Mouse (Mus musculus): ENCODE measurements around the gene Smim17.
A peak's percentile ranks its signal among the peaks of the same experiment; 100 is the strongest.
"Not testable (repeated sequence)": the region's sequence is repeated elsewhere in the genome, so short reads cannot be mapped to it uniquely, and the experiment has no call there.

Gene Smim17

DNA sequence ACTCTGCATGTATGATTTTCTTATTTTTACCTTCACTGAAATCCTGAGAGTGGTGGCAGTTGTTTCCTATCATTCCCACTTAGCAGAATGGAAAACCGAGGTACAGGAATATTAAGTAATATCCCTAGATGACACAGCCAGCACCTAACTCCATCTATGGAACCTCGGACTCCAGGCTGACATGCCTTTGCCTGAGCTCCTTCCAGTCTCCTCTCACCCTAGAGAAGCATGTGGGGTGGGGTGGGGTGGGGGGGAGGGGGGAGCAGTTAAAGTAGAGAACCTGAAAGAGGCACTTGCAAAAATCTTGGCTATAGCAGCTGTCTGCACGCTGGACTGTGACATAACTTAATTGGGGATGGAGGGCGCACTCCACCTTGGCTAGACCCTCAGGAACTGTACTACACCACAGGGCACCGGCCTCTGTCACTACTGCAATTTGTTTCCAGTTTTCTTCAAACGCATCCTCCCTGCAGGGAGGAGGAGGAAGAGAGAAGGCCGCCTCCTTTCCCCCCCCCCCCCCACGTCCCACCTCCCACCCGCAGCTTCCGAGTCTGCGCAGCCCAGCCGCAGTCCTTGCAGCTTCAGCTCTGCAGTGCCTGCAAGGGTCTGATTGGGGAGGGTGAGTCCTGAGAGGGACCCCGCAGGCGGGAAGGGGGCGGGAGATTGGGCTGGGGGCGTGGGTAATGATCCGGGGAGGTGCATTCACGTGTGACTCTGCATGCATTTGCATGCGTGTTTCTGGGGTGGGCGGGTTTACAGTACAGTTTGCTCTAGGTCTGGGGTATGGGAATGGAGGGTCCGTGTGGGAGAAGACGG lies 16.3 kb downstream of the Smim17 start:
- DNase-seq (ENCODE audit: low spot score in 2 of 2) = no peak

DNA sequence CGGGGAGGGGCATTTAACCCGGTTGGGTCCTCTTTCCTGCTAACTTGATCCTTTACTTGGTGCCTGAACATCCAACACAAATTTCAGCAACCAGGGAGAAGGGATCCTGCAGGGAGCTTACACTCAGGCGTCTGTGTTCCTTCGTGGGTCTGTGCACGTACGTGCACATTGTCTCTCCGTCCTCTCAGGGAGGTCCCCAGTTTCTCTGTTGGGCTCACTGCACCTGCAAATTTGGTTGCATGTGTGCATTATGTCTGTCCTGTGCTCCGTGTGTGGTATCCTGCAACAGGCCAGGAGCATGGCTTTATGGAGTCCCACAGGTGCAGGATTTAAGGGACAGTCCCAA lies 16.9 kb downstream of the Smim17 start:
- no peak for DNase-seq (ENCODE audit: low spot score in 2 of 2)

DNA sequence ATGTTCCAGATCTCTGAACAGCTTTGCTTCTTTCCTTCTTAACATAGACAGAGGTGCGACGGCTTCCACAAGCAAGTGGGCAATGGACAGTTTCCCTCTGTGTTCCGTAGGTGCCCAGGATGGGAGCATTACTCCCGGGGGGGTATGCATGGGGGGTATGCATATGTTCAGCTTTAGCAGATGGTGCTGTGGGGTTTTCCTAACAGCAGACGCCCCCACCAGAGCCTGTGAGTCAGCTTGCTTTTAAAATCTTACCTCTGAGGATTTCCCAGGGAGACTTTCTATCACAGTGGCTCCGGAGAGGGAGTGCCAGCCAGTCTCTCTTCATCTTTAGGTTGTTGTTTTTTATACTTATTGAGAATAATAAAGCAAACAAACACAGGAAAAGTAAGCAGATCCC lies 21.4 kb downstream of the Smim17 start:
- no peak for DNase-seq (ENCODE audit: low spot score in 2 of 2)

DNA sequence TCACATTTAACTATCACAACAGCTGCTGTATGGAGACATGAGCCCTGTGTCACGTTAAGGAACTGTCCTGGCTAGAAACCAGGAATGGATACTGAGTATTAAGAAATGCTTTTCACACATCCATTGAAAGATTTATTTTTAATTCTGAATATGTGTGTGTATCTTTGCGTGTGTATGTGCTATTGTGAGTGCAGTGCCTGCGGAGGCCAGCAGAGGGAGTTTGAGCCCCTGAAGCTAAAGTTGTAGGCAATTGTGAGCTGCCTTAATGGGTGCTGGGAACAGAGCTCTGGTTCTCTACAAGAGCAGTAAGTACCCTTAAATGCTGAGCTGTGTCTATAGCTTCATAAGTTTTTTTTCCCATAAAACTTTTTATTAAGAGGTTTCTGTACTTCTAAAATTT lies 30.9 kb downstream of the Smim17 start:
- no peak for DNase-seq (ENCODE audit: low spot score in 2 of 2)

DNA sequence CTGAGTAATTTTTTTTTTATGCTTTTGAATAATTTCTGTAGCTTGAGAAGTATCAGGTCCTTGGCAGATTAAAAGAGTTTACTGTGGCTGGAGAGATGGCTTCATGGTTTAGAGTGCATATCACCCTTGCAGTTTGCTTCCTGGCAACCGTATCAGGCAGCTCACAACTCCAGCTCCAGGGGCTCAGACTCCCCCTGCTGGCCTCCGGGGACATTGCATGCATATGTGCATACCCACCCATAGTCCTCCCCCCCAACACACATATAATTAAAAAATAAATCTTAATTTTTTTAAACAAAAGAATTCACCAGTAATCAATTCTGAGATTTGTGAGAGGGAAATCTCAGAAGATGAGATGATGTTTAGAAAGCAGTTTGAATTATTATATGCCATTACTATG lies 31.8 kb downstream of the Smim17 start:
- peak in 1 of 2 experiments; percentile 24 for DNase-seq (ENCODE audit: low spot score in 2 of 2)

DNA sequence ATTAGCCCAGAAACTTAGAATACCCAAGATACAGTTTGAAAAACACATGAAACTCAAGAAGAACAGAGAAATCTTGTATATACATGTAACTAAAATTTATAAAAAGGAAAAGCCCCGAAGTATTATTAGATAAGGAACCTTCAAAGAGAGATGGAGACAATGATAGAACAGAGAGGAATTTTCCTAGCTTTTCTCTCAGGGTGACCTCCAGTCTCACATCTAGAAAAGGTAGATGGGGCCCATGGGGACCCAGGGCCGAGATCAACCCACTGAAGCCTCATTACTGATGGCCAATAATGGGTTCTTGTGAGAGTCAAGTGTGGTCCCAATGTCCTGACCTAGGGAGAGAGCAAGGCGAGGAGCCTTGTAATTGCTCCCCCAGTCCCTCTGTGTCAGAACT lies 39.9 kb downstream of the Smim17 start, which contains the start of gene Olfr1344:
Olfr1344 (plus strand) TSS at position 301 of the 400 bp plus-strand sequence.
- no peak for DNase-seq (ENCODE audit: low spot score in 2 of 2)

DNA sequence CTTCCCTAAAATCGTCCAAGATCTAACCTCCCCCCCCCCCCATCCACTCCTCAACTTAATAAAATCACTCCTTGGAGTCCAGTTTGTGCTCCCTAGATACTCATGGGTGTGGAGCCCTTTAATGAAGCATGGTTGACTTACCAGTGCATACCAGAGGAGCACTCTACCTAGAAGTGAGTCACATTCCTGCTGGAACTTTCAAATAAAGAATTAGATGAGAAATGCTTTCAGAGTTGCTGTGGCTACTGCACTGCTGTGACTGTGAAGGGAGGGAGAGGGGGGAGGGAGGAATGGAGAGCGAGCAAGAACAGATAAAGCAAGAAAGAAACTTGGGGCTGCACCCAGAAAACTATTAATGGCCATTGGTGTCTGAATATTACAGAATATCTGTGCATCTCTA lies 42.7 kb downstream of the Smim17 start:
- no peak for DNase-seq (ENCODE audit: low spot score in 2 of 2)

DNA sequence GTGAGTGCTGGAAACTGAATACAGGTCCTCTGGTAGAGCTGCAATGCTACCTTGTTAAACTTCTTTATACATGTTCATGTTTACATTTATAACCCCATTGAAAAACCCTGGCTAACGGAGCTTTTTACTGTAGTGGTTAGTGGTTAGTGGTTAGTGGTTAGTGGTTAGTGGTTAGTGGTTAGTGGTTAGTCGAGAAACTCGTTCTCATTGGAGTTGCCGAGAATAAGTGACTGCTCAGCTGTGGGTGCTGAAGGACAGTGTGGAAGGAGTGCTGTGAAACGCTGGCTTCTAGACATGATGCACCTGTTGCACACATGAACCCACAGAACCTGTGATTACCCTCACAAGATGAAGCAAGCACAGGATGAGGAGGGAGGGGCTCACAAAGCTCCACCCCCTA lies 49.3 kb downstream of the Smim17 start:
- no peak for DNase-seq (ENCODE audit: low spot score in 2 of 2)

DNA sequence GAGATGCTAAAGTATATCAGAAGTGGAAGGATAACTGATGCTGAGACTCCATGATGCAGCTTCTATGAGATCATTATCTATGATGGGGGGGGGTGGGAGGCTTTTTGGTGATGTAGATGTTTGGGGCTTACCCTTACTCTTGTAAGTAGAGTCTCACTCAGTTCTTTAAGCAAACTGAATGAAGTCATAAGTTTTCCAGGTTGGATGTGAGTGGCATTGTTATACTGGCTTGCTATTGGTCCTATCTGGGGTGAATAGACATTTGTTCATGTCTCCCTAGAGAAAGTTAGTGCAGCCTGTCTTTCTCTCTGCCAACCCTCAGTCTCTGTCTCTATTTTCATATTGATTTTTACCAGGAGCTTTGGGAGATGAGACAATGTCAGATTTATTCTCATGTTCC lies 57.4 kb downstream of the Smim17 start, which contains the start of gene Olfr1336:
Olfr1336 (plus strand) TSS at position 301 of the 400 bp plus-strand sequence.
- DNase-seq (ENCODE audit: low spot score in 2 of 2) = no peak

DNA sequence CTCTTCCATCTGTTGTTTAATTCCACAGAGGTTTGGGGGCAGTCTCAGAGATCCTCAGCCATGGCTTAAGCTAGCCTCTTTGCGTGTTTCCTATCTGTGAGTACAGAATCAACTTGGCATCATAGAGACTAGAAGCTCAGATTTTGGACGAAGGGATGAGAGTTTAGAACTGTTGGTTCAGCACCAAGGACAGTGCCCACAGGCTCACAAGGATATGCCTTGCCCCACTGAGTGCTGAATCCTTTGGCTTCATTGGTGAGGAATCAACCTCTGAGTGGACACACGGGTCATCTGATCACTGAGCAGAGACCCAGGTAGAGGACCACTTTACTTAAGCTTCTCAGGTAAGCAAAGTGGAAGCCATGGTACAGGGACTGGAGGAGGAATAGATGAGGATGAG lies 57.9 kb downstream of the Smim17 start:
- no peak for DNase-seq (ENCODE audit: low spot score in 2 of 2)

DNA sequence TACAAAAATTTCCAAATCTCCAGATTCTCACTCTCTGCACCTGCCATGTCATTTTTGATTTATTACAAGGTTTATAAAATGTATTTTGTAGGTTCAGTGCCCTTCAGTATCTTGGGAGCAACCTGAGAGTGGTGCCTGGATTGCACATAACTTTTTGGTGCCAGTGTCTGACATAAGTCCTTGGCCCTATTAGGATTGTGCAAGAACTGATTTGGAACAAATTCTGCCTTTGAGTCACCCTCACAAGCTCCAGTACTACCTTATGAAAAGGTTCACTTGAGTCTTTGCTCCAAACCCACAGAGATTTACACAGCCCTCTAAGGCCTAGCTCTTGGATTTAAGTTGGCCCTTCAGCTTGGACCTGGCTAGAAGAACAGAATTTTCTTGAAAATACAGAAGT lies 68.4 kb downstream of the Smim17 start, which contains the start of gene Olfr1346:
Olfr1346 (plus strand) TSS at position 151 of the 400 bp plus-strand sequence.
- DNase-seq (ENCODE audit: low spot score in 2 of 2) = no peak

DNA sequence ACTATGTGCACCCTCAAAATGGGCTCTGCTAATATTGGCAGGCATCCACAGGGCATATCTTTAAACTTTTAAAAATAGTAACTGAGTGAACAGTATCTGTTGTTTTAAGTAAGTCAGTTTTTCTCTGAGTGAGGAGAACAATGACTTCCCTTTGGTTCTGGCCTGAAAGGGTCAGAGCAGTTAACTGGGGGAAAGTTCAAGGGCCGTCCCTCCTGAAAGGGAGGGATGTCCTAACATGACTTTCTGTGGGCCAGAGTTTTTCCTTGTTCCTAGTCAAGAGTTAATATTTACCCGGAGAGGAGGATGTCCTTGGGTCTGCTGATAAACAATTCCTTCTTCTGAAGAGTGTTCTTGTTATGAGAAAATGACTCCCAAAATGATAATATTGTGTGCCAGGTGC lies 79.1 kb downstream of the Smim17 start:
- not testable (repeated sequence) for DNase-seq (ENCODE audit: low spot score in 2 of 2)
